In genomic region chr1:19336062-19336461, GRCm38 (mm10) we compare ENCODE assay signal across 18 mouse cellular contexts.
"Had no signal": no experiment of that assay in that cellular context is flagged by ENCODE, and none has a peak within 500 bp of the region (broad histone marks: within the 10 kb centered on the region; RNA-seq: fewer than 3 reads in every experiment).

No protein-coding gene starts in this region.

- H3K9me3 ChIP-seq: liver, embryonic 15.5 days; lung, embryonic 15.5 days; neural tube, embryonic 12.5 days; stomach, embryonic 15.5 days had no signal

- H3K27ac ChIP-seq: liver, embryonic 15.5 days; lung, embryonic 15.5 days; macrophage; neural tube, embryonic 12.5 days; stomach, embryonic 15.5 days; stomach, postnatal 0 days had no signal

- H3K27me3 ChIP-seq: liver, embryonic 15.5 days; lung, embryonic 15.5 days; neural tube, embryonic 12.5 days; stomach, embryonic 15.5 days had no signal

- H3K4me2 ChIP-seq: liver, embryonic 15.5 days; lung, embryonic 15.5 days; midbrain, embryonic 11.5 days; neural tube, embryonic 12.5 days; stomach, embryonic 15.5 days had no signal

- H3K9ac ChIP-seq: liver, embryonic 15.5 days; liver, postnatal 0 days; lung, embryonic 15.5 days; neural tube, embryonic 12.5 days; stomach, embryonic 15.5 days had no signal

- ATAC-seq: liver, postnatal 0 days; lung, postnatal 0 days; midbrain, embryonic 16.5 days had no signal

- DNase-seq: liver, postnatal 0 days; lung, adult 2 months; lung, postnatal 14 days; lung, postnatal 36 days; midbrain, embryonic 14.5 days; right cerebral cortex, postnatal 14 days; thymus, adult 2 months; thymus, postnatal 25 days; thymus, postnatal 4 days had no signal

- H3K4me3 ChIP-seq: liver, embryonic 15.5 days; lung, embryonic 15.5 days; neural tube, embryonic 12.5 days; stomach, embryonic 15.5 days had no signal

- H3K36me3 ChIP-seq: liver, embryonic 15.5 days; lung, embryonic 15.5 days; neural tube, embryonic 12.5 days; stomach, embryonic 15.5 days had no signal

- H3K4me1 ChIP-seq: liver, embryonic 15.5 days; lung, embryonic 15.5 days; neural tube, embryonic 12.5 days; stomach, embryonic 15.5 days had no signal
